Mouse (Mus musculus) ES-E14 (cell line): ENCODE data around the gene Sox14. TPM values are rescaled to one million over a fixed set of nuclear protein-coding genes. Genes with fewer than 3 reads are reported as not detected.
A peak's percentile ranks its signal among the peaks of the same experiment; 100 is the strongest.

Source experiments
- DNase-seq: peaks from one replicate; pipeline ENCODE4 v3.0.0-alpha.2; 2013; ENCODE audit warnings: low read depth, low spot score
- H3K27ac ChIP-seq: 2 replicates; pipeline ENCODE4 v1.5.1; 2012; ENCODE audit warnings: low read depth, mild to moderate bottlenecking, low read length, moderate library complexity, mixed read lengths; ENCODE audit not compliant: poor library complexity, insufficient read depth, severe bottlenecking
- H3K36me3 ChIP-seq: 2 replicates; pipeline ENCODE4 v1.6.1; 2012; ENCODE audit warnings: mild to moderate bottlenecking, low read length, moderate library complexity, mixed read lengths; ENCODE audit not compliant: control insufficient read depth, poor library complexity, insufficient read depth, severe bottlenecking
- H3K4me1 ChIP-seq, 2 experiments: fragments of 150-350 bp in 1 of 2; sonication (generic) in 1 of 2; 2 replicates each; pipeline ENCODE4 v1.6.1; 2012; ENCODE audit warnings: low read length in 2 of 2, mild to moderate bottlenecking in 1 of 2, mixed read lengths in 1 of 2; ENCODE audit not compliant: control insufficient read depth in 2 of 2, insufficient read depth in 2 of 2, poor library complexity in 1 of 2
- H3K4me3 ChIP-seq, 2 experiments: fragments of 150-350 bp in 1 of 2; sonication (generic) in 1 of 2; 2 replicates each; pipeline ENCODE4 v1.5.1; 2012; ENCODE audit warnings: low read length in 2 of 2, low read depth in 1 of 2, mild to moderate bottlenecking in 1 of 2, mixed read lengths in 1 of 2; ENCODE audit not compliant: insufficient read depth in 1 of 2, poor library complexity in 1 of 2, severe bottlenecking in 1 of 2
- H3K9ac ChIP-seq: 2 replicates; pipeline ENCODE4 v1.6.1; 2012; ENCODE audit warnings: low read depth, mild to moderate bottlenecking, low read length, mixed read lengths; ENCODE audit not compliant: poor library complexity, insufficient read depth, severe bottlenecking
- H3K9me3 ChIP-seq: fragments of 150-350 bp; sonication (generic); 2 replicates; pipeline ENCODE4 v1.6.1; 2012; ENCODE audit warnings: low read depth, mild to moderate bottlenecking, low read length; ENCODE audit not compliant: control insufficient read depth, insufficient read depth
- CHD2 ChIP-seq: IDR thresholded peaks from 2 replicates; pipeline ENCODE4 v1.6.1; 2014; ENCODE audit warnings: mild to moderate bottlenecking, low read depth, low read length, inconsistent platforms
- HCFC1 ChIP-seq: IDR thresholded peaks from 2 replicates; pipeline ENCODE4 v1.6.1; 2012; ENCODE audit warnings: low read length, inconsistent platforms, borderline replicate concordance; ENCODE audit not compliant: insufficient read depth
- MAFK ChIP-seq: IDR thresholded peaks from 2 replicates; pipeline ENCODE4 v1.6.1; 2014; ENCODE audit warnings: mild to moderate bottlenecking, low read depth, low read length, inconsistent platforms; ENCODE audit not compliant: insufficient read depth
- ZC3H11A ChIP-seq: IDR thresholded peaks from 2 replicates; pipeline ENCODE4 v1.6.1; 2012; ENCODE audit warnings: low read depth, mild to moderate bottlenecking, inconsistent platforms, low read length, borderline replicate concordance
- ZNF384 ChIP-seq: IDR thresholded peaks from 2 replicates; pipeline ENCODE4 v1.6.1; 2012; ENCODE audit warnings: low read depth, low read length, inconsistent platforms
- in situ Hi-C, 2 experiments: fragments of 600-800 bp; cut with MboI; formaldehyde crosslinking; loops; one replicate each; pipeline ENCODE4 v1.15.1; 2025; ENCODE audit warnings: low sequenced_read_pairs in 2 of 2, inconsistent platforms in 1 of 2; ENCODE audit not compliant: unreplicated experiment in 2 of 2
- total RNA-seq: library from RNA; depleted of rRNA; stranded (reverse); fragments of 300-350 nt; gene quantifications from 2 replicates; pipeline ENCODE4 v1.2.3, GENCODE M21; 2012

The Sox14 gene
- total RNA-seq, 1 experiment = not detected

- Histone ChIP-seq H3K9ac (no peak overlapping the region), H3K9me3 (no peaks in the 10 kb centered on the region), H3K27ac (no peak overlapping the region), H3K4me1 (peaks cover 0 to 17% of the 10 kb centered on the region in 2 experiments; a peak in 2 of 4 replicates), H3K4me3 (peak overlapping the region in 1 of 2 experiments; percentile 6; a peak in 1 of 4 replicates), H3K36me3 (no peaks in the 10 kb centered on the region)
- in situ Hi-C loops = loop anchor here (5.0 to 10.0 kb wide), 2 partner anchors 915 to 918 kb away; partner anchors contain the start of gene Foxl2 (in 1 of the 2)
- DNase-seq = no peak
- TF ChIP-seq HCFC1 = no peak
- TF ChIP-seq CHD2 = no peak
Measured at GRCm38 (mm10) chr9:99869936-99870779, 5.8 kb downstream of the Sox14 start.

GRCm38 (mm10) chr9:99869275-99869674 is 6.7 kb downstream of the Sox14 start:
- no peak for TF ChIP-seq HCFC1
- no peak for TF ChIP-seq CHD2
- no peak for TF ChIP-seq MAFK
- TF ChIP-seq ZNF384 = no peak
- TF ChIP-seq ZC3H11A = no peak
- peak overlapping the region; percentile 24 to 40; a peak in 2 of 4 replicates for H3K4me3 ChIP-seq
- H3K9ac ChIP-seq = no peak overlapping the region
- in situ Hi-C loops = no loop called here
- H3K36me3 ChIP-seq = no peaks in the 10 kb centered on the region
- no peak for DNase-seq
- H3K27ac ChIP-seq = no peak overlapping the region
- peaks cover 0 to 14% of the 10 kb centered on the region in 2 experiments; a peak in 2 of 4 replicates for H3K4me1 ChIP-seq
- no peaks in the 10 kb centered on the region for H3K9me3 ChIP-seq

- Histone ChIP-seq H3K9ac (no peak overlapping the region), H3K36me3 (no peaks in the 10 kb centered on the region), H3K9me3 (no peaks in the 10 kb centered on the region), H3K4me3 (peak overlapping the region; percentile 19 to 24; a peak in 2 of 4 replicates), H3K27ac (no peak overlapping the region), H3K4me1 (peaks cover 0 to 14% of the 10 kb centered on the region in 2 experiments; a peak in 2 of 4 replicates)
- DNase-seq = no peak
- in situ Hi-C loops = no loop called here
- TF ChIP-seq ZNF384 = no peak
- TF ChIP-seq MAFK = no peak
- TF ChIP-seq CHD2 = no peak
- no peak for TF ChIP-seq HCFC1
- no peak for TF ChIP-seq ZC3H11A
Measured at GRCm38 (mm10) chr9:99868606-99869005, 7.4 kb downstream of the Sox14 start.

GRCm38 (mm10) chr9:99868054-99868453 is 7.9 kb downstream of the Sox14 start:
- H3K4me3 ChIP-seq = no peak overlapping the region
- TF ChIP-seq HCFC1 = no peak
- no peak for TF ChIP-seq ZNF384
- no peak for TF ChIP-seq ZC3H11A
- no peak for TF ChIP-seq CHD2
- no peak for TF ChIP-seq MAFK
- in situ Hi-C loops = no loop called here
- H3K36me3 ChIP-seq = no peaks in the 10 kb centered on the region
- H3K4me1 ChIP-seq = peaks cover 0 to 14% of the 10 kb centered on the region in 2 experiments; a peak in 2 of 4 replicates
- H3K9me3 ChIP-seq = no peaks in the 10 kb centered on the region
- H3K9ac ChIP-seq = no peak overlapping the region
- no peak overlapping the region for H3K27ac ChIP-seq
- no peak for DNase-seq
